In the genomic region with DNA sequence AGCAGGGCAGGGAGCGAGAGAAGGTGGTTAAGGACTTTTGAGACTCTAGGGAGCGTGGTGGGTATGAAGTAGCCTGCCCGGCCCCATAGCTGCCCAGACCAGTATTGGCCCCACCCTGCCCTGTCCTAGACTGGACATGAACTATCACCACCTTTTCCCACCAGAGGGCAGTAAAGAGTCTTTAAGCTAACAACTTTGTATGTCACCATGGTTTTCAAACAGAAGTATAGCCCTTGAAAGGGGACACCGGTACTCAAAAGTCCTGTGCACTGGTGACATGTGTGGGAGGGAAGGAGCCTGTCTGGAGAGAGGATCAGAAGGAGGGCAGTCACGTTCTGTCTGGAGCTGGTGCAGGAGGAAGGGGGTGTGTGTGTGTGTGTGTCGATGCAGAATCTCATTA, we compare ENCODE assay signal across 9 mouse cellular contexts. TPM values are rescaled to one million over a fixed set of nuclear protein-coding genes. Genes with fewer than 3 reads are reported as not detected.
DNase-seq lines count a peak whose midpoint lies in the region; ATAC-seq and TF ChIP-seq lines count a peak whose summit lies in the region.
"Had no signal": no experiment of that assay in that cellular context is flagged by ENCODE, and none has a peak within 500 bp of the region (broad histone marks: within the 10 kb centered on the region; RNA-seq: fewer than 3 reads in every experiment).

No protein-coding gene starts in this region.

- no peak overlapping the region for H3K27ac ChIP-seq in heart, embryonic 14.5 days (replicated peaks in 1 of 2; ENCODE audit: control insufficient read depth in 1 of 2, insufficient read depth in 1 of 2, low read depth in 2 of 2, low read length in 2 of 2)
- no peak overlapping the region for H3K27ac ChIP-seq in stomach, postnatal 0 days (replicated peaks)
- H3K27ac ChIP-seq: embryonic facial prominence, embryonic 13.5 days had no signal

- no peaks in the 10 kb centered on the region for H3K9me3 ChIP-seq in heart, embryonic 14.5 days (ENCODE audit: control insufficient read depth, low read length)
- H3K9me3 ChIP-seq in stomach, postnatal 0 days (ENCODE audit: control insufficient read depth, low read length), result no peaks in the 10 kb centered on the region
- H3K9me3 ChIP-seq: embryonic facial prominence, embryonic 13.5 days had no signal

- 18% methylated on average over 6 of the region's 6 CpGs for WGBS in heart, embryonic 14.5 days
- WGBS in stomach, postnatal 0 days, result 29% methylated on average over 6 of the region's 6 CpGs

- H3K36me3 ChIP-seq in heart, embryonic 14.5 days (ENCODE audit: control insufficient read depth, insufficient read depth, low read length), result no peaks in the 10 kb centered on the region
- no peaks in the 10 kb centered on the region for H3K36me3 ChIP-seq in stomach, postnatal 0 days (ENCODE audit: control insufficient read depth, insufficient read depth, low read length)
- H3K36me3 ChIP-seq: embryonic facial prominence, embryonic 13.5 days had no signal

- peaks cover 3 to 12% of the 10 kb centered on the region in 2 experiments; a peak in 2 of 4 replicates for H3K4me1 ChIP-seq in heart, embryonic 14.5 days (ENCODE audit: control insufficient read depth in 2 of 2, insufficient read depth in 2 of 2, low read length in 2 of 2)
- no peaks in the 10 kb centered on the region for H3K4me1 ChIP-seq in stomach, postnatal 0 days (replicated peaks; ENCODE audit: control insufficient read depth, insufficient read depth)

- H3K4me3 ChIP-seq in heart, embryonic 14.5 days (ENCODE audit: control insufficient read depth in 1 of 2, insufficient read depth in 1 of 2, low read depth in 1 of 2, low read length in 2 of 2), result no peak overlapping the region
- H3K4me3 ChIP-seq in stomach, postnatal 0 days (ENCODE audit: low read depth, low read length), result no peak overlapping the region
- H3K4me3 ChIP-seq: embryonic facial prominence, embryonic 13.5 days had no signal

- peak; percentile 68 for ATAC-seq in common myeloid progenitor, adult 5-6 weeks (replicated peaks; ENCODE audit: low read depth, poor library complexity, severe bottlenecking)
- 0 out of 2 replicates have a peak, but pooled peaks have one; percentile 38 for ATAC-seq in heart, embryonic 14.5 days (ENCODE audit: insufficient number of reproducible peaks, insufficient read depth, low FRiP score, low read depth)
- ATAC-seq in stomach, postnatal 0 days (ENCODE audit: low FRiP score, low TSS enrichment), result peak; percentile 81

- peaks cover 18% of the 10 kb centered on the region for H3K27me3 ChIP-seq in heart, embryonic 14.5 days (ENCODE audit: control insufficient read depth, insufficient read depth, low read length)
- no peaks in the 10 kb centered on the region for H3K27me3 ChIP-seq in stomach, postnatal 0 days (ENCODE audit: control insufficient read depth, insufficient read depth, low read length)
- H3K27me3 ChIP-seq: embryonic facial prominence, embryonic 13.5 days had no signal

- DNase-seq in layer of hippocampus, adult 11-12 months (ENCODE audit: low spot score), result peak; percentile 72
- DNase-seq in layer of hippocampus, adult 8-10 months (ENCODE audit: low spot score in 2 of 2), result no peak
- DNase-seq in MEL-GATA-1-ER (ENCODE audit: extremely low read depth, low read depth), result peak; percentile 55
- peak; percentile 83 for DNase-seq in kidney, postnatal 10 days
- peak; percentile 95 for DNase-seq in lung, postnatal 36 days
- peak; percentile 76 for DNase-seq in stomach, postnatal 0 days (ENCODE audit: low spot score)

- TF ChIP-seq EP300 in stomach, postnatal 0 days (optimal IDR thresholded peaks at IDR 0.05), result no peak

- H3K4me2 ChIP-seq in heart, embryonic 14.5 days (ENCODE audit: low read length), result no peak overlapping the region
- no peak overlapping the region for H3K4me2 ChIP-seq in stomach, postnatal 0 days (replicated peaks; ENCODE audit: low read depth)
- H3K4me2 ChIP-seq: embryonic facial prominence, embryonic 13.5 days had no signal

- H3K9ac ChIP-seq in heart, embryonic 14.5 days (ENCODE audit: low read length), result no peak overlapping the region
- no peak overlapping the region for H3K9ac ChIP-seq in stomach, postnatal 0 days (ENCODE audit: low read length)
- H3K9ac ChIP-seq: embryonic facial prominence, embryonic 13.5 days had no signal

- peak; percentile 82 for TF ChIP-seq CTCF in stomach, postnatal 0 days (IDR thresholded peaks at IDR 0.05; ENCODE audit: low read depth)

RNA-seq across cellular contexts. Expression of a gene that starts 18.7 kb away (rescaled TPM):
- 100 to 1,000 TPM; 336 to 359 (median 339) TPM for total RNA-seq in layer of hippocampus, adult 8-10 months (2022)
- total RNA-seq in common myeloid progenitor, adult 5-6 weeks (2017), result 19.6 and 33.4 TPM in 2 replicates
- polyA plus RNA-seq in heart, embryonic 14.5 days (2014; fragmentation: Nextera tagmentation; extraction: Ambion mirVana), result 73.6 and 75.7 TPM in 2 replicates
- polyA plus RNA-seq in stomach, postnatal 0 days (2015; fragmentation: Nextera tagmentation; extraction: Ambion mirVana), result 30.8 and 35.5 TPM in 2 replicates

RNA-seq across cellular contexts. Expression of a gene that starts 20.6 kb away (rescaled TPM):
- total RNA-seq in layer of hippocampus, adult 8-10 months (2022), result 1 to 10 TPM; 1.6 to 3.1 (median 2.4) TPM
- total RNA-seq in common myeloid progenitor, adult 5-6 weeks (2017), result 11.5 and 24.3 TPM in 2 replicates
- polyA plus RNA-seq in heart, embryonic 14.5 days (2014; fragmentation: Nextera tagmentation; extraction: Ambion mirVana), result 1.8 and 1.9 TPM in 2 replicates
- polyA plus RNA-seq in stomach, postnatal 0 days (2015; fragmentation: Nextera tagmentation; extraction: Ambion mirVana), result 0.92 and 1.2 TPM in 2 replicates

RNA-seq across cellular contexts. Expression of a gene that starts 20.7 kb away (rescaled TPM):
- 10 to 100 TPM; 35.4 to 39.4 (median 36.7) TPM for total RNA-seq in layer of hippocampus, adult 8-10 months (2022)
- total RNA-seq in common myeloid progenitor, adult 5-6 weeks (2017), result 3.5 and 4.3 TPM in 2 replicates
- 8.7 and 10.3 TPM in 2 replicates for polyA plus RNA-seq in heart, embryonic 14.5 days (2014; fragmentation: Nextera tagmentation; extraction: Ambion mirVana)
- 4.8 and 6.3 TPM in 2 replicates for polyA plus RNA-seq in stomach, postnatal 0 days (2015; fragmentation: Nextera tagmentation; extraction: Ambion mirVana)

RNA-seq across cellular contexts. Expression of a gene that starts 50.9 kb away (rescaled TPM):
- total RNA-seq in layer of hippocampus, adult 8-10 months (2022), result 10 to 100 TPM; 89.1 to 93.4 (median 90.6) TPM
- total RNA-seq in common myeloid progenitor, adult 5-6 weeks (2017), result 212 and 226 TPM in 2 replicates
- polyA plus RNA-seq in heart, embryonic 14.5 days (2014; fragmentation: Nextera tagmentation; extraction: Ambion mirVana), result 263 and 280 TPM in 2 replicates
- 183 and 197 TPM in 2 replicates for polyA plus RNA-seq in stomach, postnatal 0 days (2015; fragmentation: Nextera tagmentation; extraction: Ambion mirVana)

RNA-seq across cellular contexts. Expression of a gene that starts 58.6 kb away (rescaled TPM):
- total RNA-seq in layer of hippocampus, adult 8-10 months (2022), result under 1 TPM; 0.36 to 0.71 (median 0.52) TPM
- not detected in 2 replicates for total RNA-seq in common myeloid progenitor, adult 5-6 weeks (2017)
- polyA plus RNA-seq in heart, embryonic 14.5 days (2014; fragmentation: Nextera tagmentation; extraction: Ambion mirVana), result 0.39 and 0.51 TPM in 2 replicates
- polyA plus RNA-seq in stomach, postnatal 0 days (2015; fragmentation: Nextera tagmentation; extraction: Ambion mirVana), result 1.8 and 1.9 TPM in 2 replicates

Comparison
In these comparisons a context has a peak if more than half of its experiments do, and no peak if none do; other contexts are left out.
1. DNase-seq: peak in layer of hippocampus, adult 11-12 months (single experiment), MEL-GATA-1-ER (single experiment), kidney, postnatal 10 days (single experiment), lung, postnatal 36 days (single experiment) and stomach, postnatal 0 days (single experiment); none in layer of hippocampus, adult 8-10 months (0 of 2).
2. Peak in every context shown above with its lines, with median percentiles within 50 percentile points of each other: ATAC-seq.